Mouse (Mus musculus): Measurements from ENCODE around the gene Abcg5. TPM values are rescaled to one million over a fixed set of nuclear protein-coding genes. Genes with fewer than 3 reads are reported as not detected.

Abcg5 gene
- polyA plus RNA-seq, 1 experiment from 2014 or later: 0.43 TPM

DNA sequence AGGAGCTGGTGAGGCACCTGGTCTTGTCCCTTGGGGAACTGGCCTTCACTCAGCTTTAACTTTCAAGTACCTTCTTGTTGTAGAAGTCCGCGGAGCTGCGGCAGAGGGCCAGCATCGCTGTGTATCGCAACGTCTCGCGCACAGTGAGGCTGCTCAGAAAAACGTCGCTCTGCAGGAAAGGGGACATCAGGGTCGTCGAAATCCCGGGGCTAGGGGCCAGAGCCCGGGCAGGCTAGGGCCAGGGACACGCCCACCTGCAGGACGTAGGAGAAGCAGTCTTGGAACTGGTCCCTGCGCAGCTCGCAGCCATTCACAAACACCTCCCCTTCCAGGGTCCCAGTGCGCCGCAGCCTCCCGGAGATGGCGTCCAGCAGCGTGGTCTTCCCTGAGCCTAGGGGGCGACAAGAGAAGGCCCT is 6.9 kb downstream of the Abcg5 start, which contains the start of gene Abcg8:
TSS of gene Abcg8 (plus strand) at position 352 of the 416 bp plus-strand sequence.
- Histone ChIP-seq H3K27ac (ENCODE audit: low read depth, low read length) (no peak within 1 kb of the TSS), H3K4me3 (ENCODE audit: low read depth, low read length) (peak within 1 kb of the TSS; percentile 44), H3K9me3 (replicated peaks; ENCODE audit: control insufficient read depth, low read length) (no peaks in the 10 kb centered on the region), H3K27me3 (ENCODE audit: control insufficient read depth, insufficient read depth, low read length) (peaks cover 3% of the 10 kb centered on the region; the same call in 1 of the 2 replicates), H3K4me1 (ENCODE audit: control insufficient read depth, insufficient read depth, low read length) (no peaks in the 10 kb centered on the region), H3K4me2 (peak within 1 kb of the TSS; percentile 76), H3K36me3 (ENCODE audit: control insufficient read depth, insufficient read depth, low read length) (no peaks in the 10 kb centered on the region), H3K9ac (ENCODE audit: low read depth, low read length) (0 out of 2 replicates have a peak within 1 kb of the TSS, but pooled peaks have one; percentile 59)
- ATAC-seq (replicated peaks; ENCODE audit: insufficient number of reproducible peaks, low FRiP score, low TSS enrichment): peak; percentile 46; the same call in 1 of the 2 replicates
- 3% methylated on average over 24 of the region's 24 CpGs for WGBS (ENCODE audit: insufficient replicate concordance)

- Histone ChIP-seq H3K4me2 (no peak overlapping the region), H3K27ac (ENCODE audit: low read depth, low read length) (no peak overlapping the region), H3K36me3 (ENCODE audit: control insufficient read depth, insufficient read depth, low read length) (no peaks in the 10 kb centered on the region), H3K9ac (ENCODE audit: low read depth, low read length) (no peak overlapping the region), H3K4me3 (ENCODE audit: low read depth, low read length) (no peak overlapping the region), H3K4me1 (ENCODE audit: control insufficient read depth, insufficient read depth, low read length) (no peaks in the 10 kb centered on the region), H3K9me3 (replicated peaks; ENCODE audit: control insufficient read depth, low read length) (no peaks in the 10 kb centered on the region), H3K27me3 (ENCODE audit: control insufficient read depth, insufficient read depth, low read length) (peaks cover 3% of the 10 kb centered on the region; the same call in 1 of the 2 replicates)
- 44% methylated on average over 4 of the region's 4 CpGs for whole genome bisulfite sequencing (ENCODE audit: insufficient replicate concordance)
- no peak for ATAC-seq (replicated peaks; ENCODE audit: insufficient number of reproducible peaks, low FRiP score, low TSS enrichment)
Observed at GRCm38 (mm10) chr17:84675204-84675603, 7.6 kb downstream of the Abcg5 start.

DNA sequence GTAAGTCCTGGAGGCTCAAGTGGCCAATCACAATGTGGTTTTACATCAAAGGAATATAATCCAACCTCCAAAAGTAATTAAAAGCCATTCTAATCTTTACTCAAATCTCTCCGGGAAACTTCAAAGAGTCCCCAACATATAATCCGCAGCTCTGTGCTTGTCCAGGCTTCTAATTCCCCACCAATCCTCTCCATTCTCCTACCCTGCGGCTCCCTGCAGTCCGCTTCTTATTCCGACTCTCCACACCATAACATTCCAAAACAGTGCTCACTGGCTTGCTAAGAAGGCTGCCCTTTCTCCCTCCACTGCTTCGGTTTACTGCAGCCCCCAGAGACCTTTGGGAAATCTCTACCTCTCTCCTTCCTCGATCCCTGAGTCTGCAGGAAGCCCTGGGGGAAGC is 8.8 kb downstream of the Abcg5 start:
- H3K27me3 ChIP-seq (ENCODE audit: control insufficient read depth, insufficient read depth, low read length): peaks cover 3% of the 10 kb centered on the region; the same call in 1 of the 2 replicates
- H3K4me3 ChIP-seq (ENCODE audit: low read depth, low read length): no peak overlapping the region
- H3K4me2 ChIP-seq: no peak overlapping the region
- no peaks in the 10 kb centered on the region for H3K9me3 ChIP-seq (replicated peaks; ENCODE audit: control insufficient read depth, low read length)
- WGBS (ENCODE audit: insufficient replicate concordance): 46% methylated on average over 7 of the region's 7 CpGs
- H3K4me1 ChIP-seq (ENCODE audit: control insufficient read depth, insufficient read depth, low read length): no peaks in the 10 kb centered on the region
- H3K27ac ChIP-seq (ENCODE audit: low read depth, low read length): no peak overlapping the region
- H3K36me3 ChIP-seq (ENCODE audit: control insufficient read depth, insufficient read depth, low read length): no peaks in the 10 kb centered on the region
- ATAC-seq (replicated peaks; ENCODE audit: insufficient number of reproducible peaks, low FRiP score, low TSS enrichment): no peak
- H3K9ac ChIP-seq (ENCODE audit: low read depth, low read length): no peak overlapping the region

- H3K4me1 ChIP-seq (ENCODE audit: control insufficient read depth, insufficient read depth, low read length): no peaks in the 10 kb centered on the region
- H3K36me3 ChIP-seq (ENCODE audit: control insufficient read depth, insufficient read depth, low read length): no peaks in the 10 kb centered on the region
- no peak overlapping the region for H3K27ac ChIP-seq (ENCODE audit: low read depth, low read length)
- no peak overlapping the region for H3K4me2 ChIP-seq
- WGBS (ENCODE audit: insufficient replicate concordance): 66% methylated on average over 16 of the region's 16 CpGs
- no peak overlapping the region for H3K9ac ChIP-seq (ENCODE audit: low read depth, low read length)
- H3K9me3 ChIP-seq (replicated peaks; ENCODE audit: control insufficient read depth, low read length): no peaks in the 10 kb centered on the region
- ATAC-seq (replicated peaks; ENCODE audit: insufficient number of reproducible peaks, low FRiP score, low TSS enrichment): no peak
- no peak overlapping the region for H3K4me3 ChIP-seq (ENCODE audit: low read depth, low read length)
- H3K27me3 ChIP-seq (ENCODE audit: control insufficient read depth, insufficient read depth, low read length): peaks cover 3% of the 10 kb centered on the region; the same call in 1 of the 2 replicates
Observed at GRCm38 (mm10) chr17:84672376-84673369, 10.1 kb downstream of the Abcg5 start.

DNA sequence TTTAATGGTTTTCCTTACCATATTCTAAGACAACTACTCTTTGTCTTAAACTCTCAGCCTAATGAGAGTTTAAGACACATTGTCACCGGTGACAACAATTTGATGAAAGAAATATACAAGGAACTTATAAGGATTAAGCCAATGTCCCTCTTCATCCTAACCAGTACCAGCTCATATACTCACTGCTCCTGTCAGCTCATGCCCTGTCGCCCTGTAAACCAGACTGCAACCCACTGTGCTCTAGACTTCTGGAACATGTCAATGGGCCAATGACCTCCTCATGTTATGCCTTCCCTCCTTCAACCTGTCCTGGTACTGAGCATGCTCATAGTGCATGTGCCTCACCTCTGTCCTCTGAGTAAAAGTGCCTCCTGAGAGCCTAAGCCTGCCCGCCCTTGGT is 15.0 kb downstream of the Abcg5 start:
- Histone ChIP-seq H3K27ac (ENCODE audit: low read depth, low read length) (no peak overlapping the region), H3K9ac (ENCODE audit: low read depth, low read length) (no peak overlapping the region), H3K9me3 (replicated peaks; ENCODE audit: control insufficient read depth, low read length) (no peaks in the 10 kb centered on the region), H3K36me3 (ENCODE audit: control insufficient read depth, insufficient read depth, low read length) (no peaks in the 10 kb centered on the region), H3K27me3 (ENCODE audit: control insufficient read depth, insufficient read depth, low read length) (no peaks in the 10 kb centered on the region), H3K4me1 (ENCODE audit: control insufficient read depth, insufficient read depth, low read length) (peaks cover 4% of the 10 kb centered on the region; the same call in 1 of the 2 replicates), H3K4me2 (no peak overlapping the region), H3K4me3 (ENCODE audit: low read depth, low read length) (no peak overlapping the region)
- ATAC-seq (replicated peaks; ENCODE audit: insufficient number of reproducible peaks, low FRiP score, low TSS enrichment): no peak
- WGBS (ENCODE audit: insufficient replicate concordance): 81% methylated on average over 3 of the region's 3 CpGs

DNA sequence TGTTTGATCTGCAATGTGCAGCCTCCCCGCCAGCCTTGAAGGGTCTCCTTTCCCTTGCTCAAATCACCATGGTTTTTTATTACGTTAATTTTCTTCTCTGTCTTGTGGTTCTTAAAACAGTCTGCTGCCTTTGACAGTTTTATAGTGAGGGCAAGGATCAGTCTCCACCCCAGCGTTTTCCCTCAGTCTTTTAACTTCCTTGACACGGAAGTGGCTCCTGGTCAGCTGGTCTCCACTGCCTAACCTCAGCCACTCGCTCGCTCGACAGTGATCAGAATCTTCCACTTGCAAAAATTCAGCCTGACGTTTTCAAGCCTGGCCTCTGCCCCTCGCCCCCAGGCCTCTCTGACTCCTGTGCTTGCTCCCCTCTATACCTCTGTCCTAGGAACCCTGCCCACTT is 17.1 kb downstream of the Abcg5 start:
- no peak overlapping the region for H3K27ac ChIP-seq (ENCODE audit: low read depth, low read length)
- no peak overlapping the region for H3K9ac ChIP-seq (ENCODE audit: low read depth, low read length)
- no peaks in the 10 kb centered on the region for H3K36me3 ChIP-seq (ENCODE audit: control insufficient read depth, insufficient read depth, low read length)
- 29% methylated on average over 9 of the region's 9 CpGs for WGBS (ENCODE audit: insufficient replicate concordance)
- no peaks in the 10 kb centered on the region for H3K27me3 ChIP-seq (ENCODE audit: control insufficient read depth, insufficient read depth, low read length)
- no peaks in the 10 kb centered on the region for H3K9me3 ChIP-seq (replicated peaks; ENCODE audit: control insufficient read depth, low read length)
- H3K4me2 ChIP-seq: no peak overlapping the region
- H3K4me3 ChIP-seq (ENCODE audit: low read depth, low read length): no peak overlapping the region
- no peak for ATAC-seq (replicated peaks; ENCODE audit: insufficient number of reproducible peaks, low FRiP score, low TSS enrichment)
- peaks cover 4% of the 10 kb centered on the region; the same call in 1 of the 2 replicates for H3K4me1 ChIP-seq (ENCODE audit: control insufficient read depth, insufficient read depth, low read length)

DNA sequence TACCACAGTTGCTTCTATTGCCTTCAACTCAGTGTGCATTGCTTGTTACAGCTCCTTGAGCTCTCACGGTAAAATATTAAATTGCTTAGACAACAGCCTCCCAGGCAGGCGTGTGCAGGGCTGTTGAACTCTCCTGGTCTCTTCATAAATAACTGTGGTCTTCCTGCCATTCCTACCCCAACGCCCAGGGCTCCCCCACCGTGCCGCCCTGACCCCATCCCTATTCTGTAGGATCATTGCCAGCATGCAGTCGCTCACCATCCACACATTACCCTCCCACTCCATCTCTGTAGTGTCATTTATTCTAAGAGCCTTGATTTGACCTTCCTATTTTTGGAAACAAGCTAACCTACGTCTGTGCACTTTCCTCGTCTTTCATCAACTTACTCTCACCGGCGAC is 17.8 kb downstream of the Abcg5 start:
- WGBS (ENCODE audit: insufficient replicate concordance): 38% methylated on average over 10 of the region's 10 CpGs
- no peaks in the 10 kb centered on the region for H3K27me3 ChIP-seq (ENCODE audit: control insufficient read depth, insufficient read depth, low read length)
- H3K4me2 ChIP-seq: no peak overlapping the region

GRCm38 (mm10) chr17:84658951-84659350 is 23.9 kb downstream of the Abcg5 start:
- ATAC-seq (replicated peaks; ENCODE audit: insufficient number of reproducible peaks, low FRiP score, low TSS enrichment): no peak
- no peak overlapping the region for H3K4me3 ChIP-seq (ENCODE audit: low read depth, low read length)
- WGBS (ENCODE audit: insufficient replicate concordance): 78% methylated on average over 8 of the region's 8 CpGs
- H3K4me1 ChIP-seq (ENCODE audit: control insufficient read depth, insufficient read depth, low read length): no peaks in the 10 kb centered on the region
- no peaks in the 10 kb centered on the region for H3K36me3 ChIP-seq (ENCODE audit: control insufficient read depth, insufficient read depth, low read length)
- H3K9me3 ChIP-seq (replicated peaks; ENCODE audit: control insufficient read depth, low read length): no peaks in the 10 kb centered on the region
- no peak overlapping the region for H3K4me2 ChIP-seq
- no peak overlapping the region for H3K9ac ChIP-seq (ENCODE audit: low read depth, low read length)
- no peak overlapping the region for H3K27ac ChIP-seq (ENCODE audit: low read depth, low read length)
- H3K27me3 ChIP-seq (ENCODE audit: control insufficient read depth, insufficient read depth, low read length): no peaks in the 10 kb centered on the region

More for the DNA sequence above, 17.8 kb downstream of the Abcg5 start:
- Histone ChIP-seq H3K4me1 (ENCODE audit: control insufficient read depth, insufficient read depth, low read length) (peaks cover 4% of the 10 kb centered on the region; the same call in 1 of the 2 replicates), H3K4me3 (ENCODE audit: low read depth, low read length) (no peak overlapping the region), H3K36me3 (ENCODE audit: control insufficient read depth, insufficient read depth, low read length) (no peaks in the 10 kb centered on the region), H3K9me3 (replicated peaks; ENCODE audit: control insufficient read depth, low read length) (no peaks in the 10 kb centered on the region), H3K27ac (ENCODE audit: low read depth, low read length) (no peak overlapping the region), H3K9ac (ENCODE audit: low read depth, low read length) (no peak overlapping the region)
- no peak for ATAC-seq (replicated peaks; ENCODE audit: insufficient number of reproducible peaks, low FRiP score, low TSS enrichment)

Data from heart, embryonic 11.5 days (tissue).